Mouse (Mus musculus) midbrain, embryonic 15.5 days (tissue): ENCODE data around the gene A030005K14Rik. TPM values are rescaled to one million over a fixed set of nuclear protein-coding genes. Genes with fewer than 3 reads are reported as not detected.

Experiments
- ATAC-seq: fragments of 200-750 bp; cut with Nextera tagmentation; replicated peaks from 2 replicates; pipeline ENCODE4 v1.8.0; 2017; ENCODE audit warnings: moderate TSS enrichment
- H3K27ac ChIP-seq: fragments of 300-500 bp; sonication (generic); 2 replicates; pipeline ENCODE4 v1.5.1; 2015; ENCODE audit warnings: mild to moderate bottlenecking, inconsistent platforms
- H3K27me3 ChIP-seq: fragments of 300-500 bp; sonication (generic); replicated peaks from 2 replicates; pipeline ENCODE4 v1.6.1; 2015; ENCODE audit warnings: inconsistent platforms
- H3K36me3 ChIP-seq: fragments of 300-500 bp; sonication (generic); replicated peaks from 2 replicates; pipeline ENCODE4 v1.6.1; 2015; ENCODE audit warnings: inconsistent platforms
- H3K4me1 ChIP-seq: fragments of 300-500 bp; sonication (generic); 2 replicates; pipeline ENCODE4 v1.6.1; 2015; ENCODE audit warnings: inconsistent platforms
- H3K4me2 ChIP-seq: fragments of 300-500 bp; sonication (generic); 2 replicates; pipeline ENCODE4 v1.6.1; 2015; ENCODE audit warnings: inconsistent platforms, mild to moderate bottlenecking, moderate library complexity
- H3K4me3 ChIP-seq: fragments of 300-500 bp; sonication (generic); 2 replicates; pipeline ENCODE4 v1.5.1; 2015; ENCODE audit warnings: mild to moderate bottlenecking, inconsistent platforms
- H3K9ac ChIP-seq: fragments of 300-500 bp; sonication (generic); 2 replicates; pipeline ENCODE4 v1.6.1; 2015; ENCODE audit warnings: mild to moderate bottlenecking, inconsistent platforms
- H3K9me3 ChIP-seq: fragments of 300-500 bp; sonication (generic); 2 replicates; pipeline ENCODE4 v1.6.1; 2016; ENCODE audit warnings: inconsistent platforms
- WGBS: fragments of 180-500 bp; shearing (Covaris S2); methylation state at CpG from one replicate; pipeline ENCODE4 v1.1.7; 2015; ENCODE audit warnings: mixed read lengths; 5-methylcytosine and 5-hydroxymethylcytosine counted together
- polyA plus RNA-seq: library from polyadenylated mRNA; unstranded; fragments of >200 nt; fragmentation: Nextera tagmentation; extraction: Ambion mirVana; gene quantifications from 2 replicates; pipeline ENCODE4 v1.2.1, GENCODE M21; 2015

A030005K14Rik gene
- polyA plus RNA-seq, 1 experiment from 2014 or later: not detected

- WGBS: 93% methylated on average over 10 of the region's 10 CpGs
Measured at GRCm38 (mm10) chr1:83067205-83067604, 8.0 kb upstream of the A030005K14Rik start.

DNA sequence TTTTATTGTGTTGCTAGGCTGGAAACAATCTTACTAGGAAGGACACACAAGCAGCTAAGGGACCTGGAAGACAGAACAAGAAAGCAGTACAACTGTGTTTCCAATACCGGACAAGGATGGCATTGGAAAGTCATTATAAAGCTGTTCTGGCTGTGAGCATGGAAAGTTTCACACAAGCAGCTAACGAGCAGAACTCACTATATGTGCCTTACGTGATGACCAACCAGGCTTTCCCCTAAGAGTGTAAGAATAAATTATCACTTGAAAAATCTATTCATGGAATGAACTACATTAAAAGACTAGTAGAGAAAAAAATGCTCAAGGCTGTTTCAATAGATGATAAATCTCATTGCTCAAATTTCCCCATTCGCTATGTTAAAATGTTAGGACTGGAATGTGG is 7.4 kb upstream of the A030005K14Rik start:
- 93% methylated on average over 4 of the region's 4 CpGs for WGBS
- Histone ChIP-seq H3K4me1 (no peaks in the 10 kb centered on the region), H3K9ac (no peak overlapping the region), H3K4me2 (no peak overlapping the region), H3K36me3 (no peaks in the 10 kb centered on the region), H3K27me3 (no peaks in the 10 kb centered on the region), H3K4me3 (no peak overlapping the region), H3K9me3 (no peaks in the 10 kb centered on the region), H3K27ac (no peak overlapping the region)
- no peak for ATAC-seq

More at GRCm38 (mm10) chr1:83067205-83067604, 8.0 kb upstream of the A030005K14Rik start:
- no peak overlapping the region for H3K4me2 ChIP-seq
- no peak overlapping the region for H3K27ac ChIP-seq
- no peak overlapping the region for H3K9ac ChIP-seq
- H3K4me1 ChIP-seq: no peaks in the 10 kb centered on the region
- H3K27me3 ChIP-seq: no peaks in the 10 kb centered on the region
- H3K36me3 ChIP-seq: no peaks in the 10 kb centered on the region
- H3K9me3 ChIP-seq: no peaks in the 10 kb centered on the region
- no peak overlapping the region for H3K4me3 ChIP-seq
- ATAC-seq: no peak

- Histone ChIP-seq H3K4me1 (no peaks in the 10 kb centered on the region), H3K4me3 (no peak overlapping the region), H3K4me2 (no peak overlapping the region), H3K27ac (no peak overlapping the region), H3K9me3 (no peaks in the 10 kb centered on the region), H3K9ac (no peak overlapping the region), H3K27me3 (no peaks in the 10 kb centered on the region), H3K36me3 (no peaks in the 10 kb centered on the region)
- WGBS: 26% methylated on average over 3 of the region's 3 CpGs
- no peak for ATAC-seq
Measured at GRCm38 (mm10) chr1:83064851-83065250, 5.7 kb upstream of the A030005K14Rik start.

DNA sequence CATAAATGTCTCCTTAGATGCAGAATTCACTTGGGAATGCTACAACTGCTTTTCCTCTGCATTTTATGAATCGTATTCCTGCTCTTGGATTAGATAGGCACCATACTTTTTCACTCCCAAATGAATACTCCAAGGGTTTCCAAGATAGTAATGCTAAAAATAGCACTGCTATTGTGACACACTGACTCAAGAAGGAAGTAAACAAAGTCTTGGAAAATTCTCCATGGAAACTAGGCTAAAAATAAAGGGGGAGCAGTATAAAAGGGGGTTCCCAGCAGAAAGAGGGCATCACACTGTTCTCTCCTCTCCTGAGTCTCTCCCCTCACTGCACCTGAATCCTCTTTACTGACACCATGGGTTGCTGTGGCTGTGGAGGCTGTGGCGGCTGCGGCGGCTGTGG is 1.5 kb upstream of the A030005K14Rik start, which contains the start of gene Krtap28-13:
TSS of gene Krtap28-13 (plus strand) at position 288 of the 400 bp plus-strand sequence.
- Histone ChIP-seq H3K27me3 (no peaks in the 10 kb centered on the region), H3K27ac (no peak within 1 kb of the TSS), H3K9me3 (no peaks in the 10 kb centered on the region), H3K4me3 (no peak within 1 kb of the TSS), H3K4me1 (no peaks in the 10 kb centered on the region), H3K9ac (no peak within 1 kb of the TSS), H3K4me2 (no peak within 1 kb of the TSS), H3K36me3 (no peaks in the 10 kb centered on the region)
- ATAC-seq: no peak
- WGBS: 92% methylated on average over 4 of the region's 4 CpGs

- no peaks in the 10 kb centered on the region for H3K27me3 ChIP-seq
- no peaks in the 10 kb centered on the region for H3K4me1 ChIP-seq
- H3K36me3 ChIP-seq: no peaks in the 10 kb centered on the region
- no peaks in the 10 kb centered on the region for H3K9me3 ChIP-seq
- no peak overlapping the region for H3K4me3 ChIP-seq
- 56% methylated on average over 1 of the region's 1 CpGs for WGBS
- no peak overlapping the region for H3K9ac ChIP-seq
- no peak overlapping the region for H3K27ac ChIP-seq
- ATAC-seq: no peak
- H3K4me2 ChIP-seq: no peak overlapping the region
Measured at GRCm38 (mm10) chr1:83058481-83058880, 697 bp downstream of the A030005K14Rik start.

GRCm38 (mm10) chr1:83044882-83045427 is 14.2 kb downstream of the A030005K14Rik start, which contains the start of gene Gm47969:
Gene Gm47969 (plus strand): TSS chr1:83044932.
- 85% methylated on average over 5 of the region's 5 CpGs for WGBS
- Histone ChIP-seq H3K27ac (no peak within 1 kb of the TSS), H3K4me2 (no peak within 1 kb of the TSS), H3K9ac (no peak within 1 kb of the TSS), H3K27me3 (no peaks in the 10 kb centered on the region), H3K9me3 (no peaks in the 10 kb centered on the region), H3K36me3 (no peaks in the 10 kb centered on the region), H3K4me3 (no peak within 1 kb of the TSS), H3K4me1 (no peaks in the 10 kb centered on the region)
- no peak for ATAC-seq

GRCm38 (mm10) chr1:83042380-83042779 is 16.8 kb downstream of the A030005K14Rik start, which contains the start of gene Krtap28-10:
Gene Krtap28-10 (minus strand): TSS chr1:83042480.
- Histone ChIP-seq H3K9me3 (no peaks in the 10 kb centered on the region), H3K4me1 (0 out of 2 replicates have a peak, but pooled peaks cover 6% of the 10 kb centered on the region), H3K4me3 (no peak within 1 kb of the TSS), H3K27me3 (no peaks in the 10 kb centered on the region), H3K36me3 (no peaks in the 10 kb centered on the region), H3K27ac (no peak within 1 kb of the TSS), H3K4me2 (no peak within 1 kb of the TSS), H3K9ac (no peak within 1 kb of the TSS)
- no peak for ATAC-seq
- WGBS: 98% methylated on average over 2 of the region's 2 CpGs

- ATAC-seq: no peak
- 83% methylated on average over 4 of the region's 4 CpGs for WGBS
Measured at GRCm38 (mm10) chr1:83039080-83039479, 20.1 kb downstream of the A030005K14Rik start.

DNA sequence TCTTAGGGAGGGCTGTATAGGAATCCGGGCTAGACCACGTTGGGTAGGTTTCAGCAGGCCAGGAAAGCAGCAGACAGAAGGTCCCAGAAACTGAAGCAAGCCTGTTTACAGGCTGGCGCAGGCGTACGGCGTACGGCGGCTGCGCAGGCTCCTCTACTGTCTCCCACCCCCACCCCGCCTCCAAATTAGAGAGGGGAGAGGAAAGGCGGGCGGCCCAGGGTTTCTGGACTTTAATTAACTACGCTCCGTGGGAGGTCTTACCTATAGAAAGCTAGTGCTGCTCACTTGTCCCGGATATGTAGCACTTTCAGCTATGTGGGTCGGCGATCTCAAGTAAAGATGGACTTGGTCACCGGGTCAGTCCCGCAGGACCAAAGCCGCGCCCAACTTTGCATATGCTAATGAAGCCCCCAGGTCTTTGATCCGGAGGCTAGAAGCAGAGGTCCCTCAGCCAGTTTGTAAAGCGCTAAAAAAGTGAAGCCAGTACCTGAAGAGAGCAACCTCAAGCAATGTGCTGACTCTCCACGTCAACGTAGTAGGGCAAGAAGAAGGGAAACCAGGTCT is 21.0 kb downstream of the A030005K14Rik start, which contains the start of gene Slc19a3:
TSS of gene Slc19a3 (minus strand) at position 340 of the 564 bp plus-strand sequence.
- Histone ChIP-seq H3K4me3 (peak within 1 kb of the TSS; percentile 44), H3K27ac (no peak within 1 kb of the TSS), H3K4me1 (0 out of 2 replicates have a peak, but pooled peaks cover 6% of the 10 kb centered on the region), H3K36me3 (no peaks in the 10 kb centered on the region), H3K9ac (peak within 1 kb of the TSS; percentile 41), H3K9me3 (no peaks in the 10 kb centered on the region), H3K27me3 (no peaks in the 10 kb centered on the region), H3K4me2 (peak within 1 kb of the TSS; percentile 54)
- ATAC-seq: peak; percentile 96
- under 1% methylated on average over 25 of the region's 25 CpGs for WGBS

More at GRCm38 (mm10) chr1:83039080-83039479, 20.1 kb downstream of the A030005K14Rik start:
- Histone ChIP-seq H3K4me2 (no peak overlapping the region), H3K27ac (no peak overlapping the region), H3K9ac (no peak overlapping the region), H3K4me1 (0 out of 2 replicates have a peak, but pooled peaks cover 6% of the 10 kb centered on the region), H3K9me3 (no peaks in the 10 kb centered on the region), H3K36me3 (no peaks in the 10 kb centered on the region), H3K4me3 (no peak overlapping the region), H3K27me3 (no peaks in the 10 kb centered on the region)

- H3K4me3 ChIP-seq: no peak overlapping the region
- 67% methylated on average over 11 of the region's 11 CpGs for WGBS
- no peak overlapping the region for H3K27ac ChIP-seq
- peak overlapping the region; percentile 54; the same call in 1 of the 2 replicates for H3K4me2 ChIP-seq
- H3K9me3 ChIP-seq: no peaks in the 10 kb centered on the region
- H3K27me3 ChIP-seq: no peaks in the 10 kb centered on the region
- 0 out of 2 replicates have a peak, but pooled peaks cover 6% of the 10 kb centered on the region for H3K4me1 ChIP-seq
- no peak overlapping the region for H3K9ac ChIP-seq
- no peak for ATAC-seq
- H3K36me3 ChIP-seq: no peaks in the 10 kb centered on the region
Measured at GRCm38 (mm10) chr1:83036892-83037667, 22.1 kb downstream of the A030005K14Rik start.

GRCm38 (mm10) chr1:83034509-83034908 is 24.7 kb downstream of the A030005K14Rik start:
- H3K4me3 ChIP-seq: no peak overlapping the region
- H3K9ac ChIP-seq: no peak overlapping the region
- H3K9me3 ChIP-seq: no peaks in the 10 kb centered on the region
- no peak for ATAC-seq
- H3K27ac ChIP-seq: no peak overlapping the region
- H3K4me1 ChIP-seq: 0 out of 2 replicates have a peak, but pooled peaks cover 6% of the 10 kb centered on the region
- H3K36me3 ChIP-seq: no peaks in the 10 kb centered on the region
- WGBS: 68% methylated on average over 5 of the region's 5 CpGs
- H3K4me2 ChIP-seq: no peak overlapping the region
- no peaks in the 10 kb centered on the region for H3K27me3 ChIP-seq

DNA sequence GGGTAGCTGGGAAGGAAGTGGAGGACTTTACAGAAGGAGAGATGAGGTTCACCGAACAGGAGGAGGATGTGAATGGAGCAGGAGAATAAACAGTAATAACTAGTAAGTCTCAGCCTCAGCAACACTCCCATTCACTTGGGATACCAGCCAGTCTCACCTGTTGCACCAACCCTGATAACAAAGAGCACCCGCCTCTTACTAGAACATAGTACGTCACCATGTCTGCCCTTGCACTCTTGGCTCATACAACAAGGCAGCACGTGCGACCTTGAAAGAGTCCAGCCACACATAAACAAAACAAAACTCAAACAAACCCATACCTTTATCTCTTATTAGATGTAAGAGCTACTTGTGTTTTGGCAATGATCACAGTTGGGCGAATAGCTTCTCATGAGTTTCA is 26.7 kb downstream of the A030005K14Rik start:
- H3K4me1 ChIP-seq: 0 out of 2 replicates have a peak, but pooled peaks cover under 1% of the 10 kb centered on the region
- no peak overlapping the region for H3K27ac ChIP-seq
- no peak for ATAC-seq
- no peak overlapping the region for H3K4me2 ChIP-seq
- no peak overlapping the region for H3K4me3 ChIP-seq
- no peaks in the 10 kb centered on the region for H3K9me3 ChIP-seq
- H3K27me3 ChIP-seq: no peaks in the 10 kb centered on the region
- WGBS: 93% methylated on average over 6 of the region's 6 CpGs
- H3K36me3 ChIP-seq: no peaks in the 10 kb centered on the region
- H3K9ac ChIP-seq: no peak overlapping the region
